Mouse (Mus musculus) embryo, embryonic 10.5 days (tissue): ENCODE results near the gene 5730596B20Rik.

Experiments used
- DNase-seq: peaks from one replicate; pipeline ENCODE4 v3.0.0-alpha.2; 2015; ENCODE audit warnings: low spot score

Gene 5730596B20Rik

DNA sequence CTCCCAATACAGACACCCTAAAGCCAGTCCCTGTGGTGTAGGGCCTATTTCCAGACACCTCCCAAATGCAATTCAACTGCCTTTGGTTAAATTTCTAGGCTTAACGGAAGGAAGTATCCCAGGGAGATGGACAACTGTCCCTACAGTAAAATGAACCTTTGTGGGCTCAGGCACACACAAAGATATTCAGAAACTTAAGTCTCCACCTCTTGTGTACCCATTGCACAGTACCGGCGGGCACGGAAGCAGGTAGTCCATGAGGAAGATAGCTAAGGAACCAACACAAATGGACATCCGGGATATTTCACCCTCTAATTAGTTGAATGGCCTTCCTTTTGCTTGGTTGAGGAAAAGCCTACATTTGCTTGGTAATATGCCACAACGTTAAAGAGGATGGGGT, 907 bp upstream of the 5730596B20Rik start:
- no peak for DNase-seq

DNA sequence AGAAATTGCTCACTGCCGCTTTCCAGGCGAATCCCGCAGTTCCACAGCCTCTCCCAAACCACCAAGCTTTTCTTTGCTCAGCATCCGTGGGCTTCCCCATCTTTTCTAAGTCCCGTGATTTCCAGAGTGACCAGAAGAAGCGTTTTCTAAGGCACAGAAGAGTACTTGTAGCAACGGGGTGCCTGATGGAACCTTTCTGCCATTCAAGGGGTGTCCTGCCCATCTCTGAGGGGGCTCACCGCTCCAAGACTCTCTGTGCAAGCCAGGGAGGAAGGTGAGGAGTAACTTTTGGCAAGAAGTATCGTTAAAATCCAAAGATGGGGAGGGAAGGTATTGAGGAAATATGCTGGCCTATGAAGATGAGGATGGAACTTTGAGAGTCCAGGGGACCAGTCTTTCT, 508 bp downstream of the 5730596B20Rik start:
- no peak for DNase-seq

DNA sequence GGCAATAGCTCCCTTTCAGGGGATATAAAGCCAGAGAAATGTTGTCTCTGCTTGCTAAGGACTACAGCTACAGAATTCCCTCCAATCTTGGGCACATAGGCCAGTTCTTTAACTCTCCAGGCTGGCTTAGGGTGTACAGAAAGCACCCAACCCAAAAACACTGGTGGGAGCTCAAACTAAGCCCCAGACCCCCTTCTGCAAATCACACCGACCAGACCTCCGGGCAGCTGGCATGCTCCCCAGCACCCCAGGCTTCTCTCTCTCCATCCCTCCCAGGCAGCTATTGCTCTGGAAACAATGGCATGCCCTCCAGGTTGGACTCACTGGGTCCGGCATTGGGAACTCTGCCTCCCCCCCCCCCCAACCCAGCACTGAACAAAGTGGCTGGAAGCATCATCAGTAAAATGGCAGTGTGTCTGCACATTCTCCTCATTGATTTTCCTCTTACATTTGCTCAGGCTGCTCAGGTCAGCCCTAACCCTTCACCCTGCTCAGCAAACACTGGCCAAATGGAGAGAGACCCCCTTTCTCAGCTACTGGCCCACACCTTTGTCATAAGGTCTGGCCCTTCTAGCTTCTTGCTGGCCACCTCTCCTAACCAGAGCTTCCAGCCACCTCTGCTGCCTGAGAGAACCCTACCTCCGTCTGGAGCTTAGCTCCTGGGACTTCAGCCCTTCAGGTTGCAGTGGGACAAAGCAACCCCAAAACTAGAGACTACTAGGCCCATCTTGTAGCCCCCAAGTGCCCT, 1.8 kb downstream of the 5730596B20Rik start:
- DNase-seq: no peak

- no peak for DNase-seq
Observed at GRCm38 (mm10) chr6:52179690-52180089, 2.4 kb downstream of the 5730596B20Rik start.

DNA sequence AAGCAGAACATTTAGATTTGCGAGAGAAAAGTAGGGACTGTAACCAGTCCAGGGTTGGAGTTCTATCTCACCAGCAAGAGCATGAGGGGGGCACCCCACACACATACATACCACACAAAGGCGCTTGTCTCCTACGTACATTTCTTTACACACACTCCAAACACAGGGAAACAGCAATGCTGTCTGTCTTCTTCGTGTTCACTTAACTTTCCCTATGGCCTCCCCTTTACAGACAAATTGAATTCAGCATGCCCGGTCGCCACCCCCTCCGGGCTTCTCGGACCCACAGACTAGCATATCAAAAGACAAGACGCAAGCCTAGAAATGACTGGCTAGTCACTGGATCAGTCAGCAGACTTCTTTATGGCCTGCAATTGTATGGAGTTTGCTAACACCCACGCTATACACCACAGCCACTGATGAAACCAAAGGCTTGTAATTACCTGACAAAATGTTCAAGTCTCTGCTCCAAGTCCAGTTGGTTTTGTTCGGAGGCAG, 3.0 kb downstream of the 5730596B20Rik start:
- no peak for DNase-seq

- no peak for DNase-seq
Observed at GRCm38 (mm10) chr6:52180726-52181125, 3.4 kb downstream of the 5730596B20Rik start.

DNA sequence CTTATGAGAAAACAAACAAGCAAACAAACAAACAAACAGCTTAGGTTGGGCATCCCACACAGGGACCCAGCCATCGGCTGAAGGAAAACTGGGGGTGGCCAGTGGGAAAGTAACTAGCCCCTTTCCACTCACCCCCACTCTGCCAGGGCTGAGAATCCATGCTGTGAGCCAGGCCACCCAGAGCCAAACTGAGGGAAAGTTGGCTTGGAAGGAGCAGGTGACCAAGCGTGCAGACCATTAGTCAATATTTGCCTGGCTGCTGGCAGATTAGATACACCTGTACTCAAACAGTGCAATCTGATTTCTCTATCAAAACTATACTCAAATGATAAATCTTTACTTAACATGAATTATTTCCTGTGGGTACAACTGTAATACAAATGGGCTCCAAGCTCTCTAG, 4.7 kb downstream of the 5730596B20Rik start:
- DNase-seq: no peak

DNA sequence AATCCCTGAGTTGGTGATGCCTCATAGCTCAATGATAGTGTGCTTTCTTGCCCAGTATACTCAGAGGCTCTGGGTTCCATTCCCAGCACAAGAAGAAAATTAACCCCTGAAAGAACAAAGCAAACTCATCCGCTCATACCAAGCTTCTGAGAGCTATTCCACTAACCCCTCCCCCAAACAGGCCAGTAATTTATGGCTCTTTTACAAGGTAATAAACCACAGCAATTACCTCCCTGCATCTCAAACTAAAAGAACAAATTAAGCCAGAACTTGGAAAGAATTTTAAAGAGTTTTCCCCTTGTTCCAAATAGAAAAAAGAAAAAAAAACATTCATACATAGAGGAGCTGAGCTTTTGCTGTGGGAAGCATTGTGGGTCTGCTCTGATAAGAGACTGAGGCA, 5.5 kb downstream of the 5730596B20Rik start:
- peak; percentile 72 for DNase-seq

DNA sequence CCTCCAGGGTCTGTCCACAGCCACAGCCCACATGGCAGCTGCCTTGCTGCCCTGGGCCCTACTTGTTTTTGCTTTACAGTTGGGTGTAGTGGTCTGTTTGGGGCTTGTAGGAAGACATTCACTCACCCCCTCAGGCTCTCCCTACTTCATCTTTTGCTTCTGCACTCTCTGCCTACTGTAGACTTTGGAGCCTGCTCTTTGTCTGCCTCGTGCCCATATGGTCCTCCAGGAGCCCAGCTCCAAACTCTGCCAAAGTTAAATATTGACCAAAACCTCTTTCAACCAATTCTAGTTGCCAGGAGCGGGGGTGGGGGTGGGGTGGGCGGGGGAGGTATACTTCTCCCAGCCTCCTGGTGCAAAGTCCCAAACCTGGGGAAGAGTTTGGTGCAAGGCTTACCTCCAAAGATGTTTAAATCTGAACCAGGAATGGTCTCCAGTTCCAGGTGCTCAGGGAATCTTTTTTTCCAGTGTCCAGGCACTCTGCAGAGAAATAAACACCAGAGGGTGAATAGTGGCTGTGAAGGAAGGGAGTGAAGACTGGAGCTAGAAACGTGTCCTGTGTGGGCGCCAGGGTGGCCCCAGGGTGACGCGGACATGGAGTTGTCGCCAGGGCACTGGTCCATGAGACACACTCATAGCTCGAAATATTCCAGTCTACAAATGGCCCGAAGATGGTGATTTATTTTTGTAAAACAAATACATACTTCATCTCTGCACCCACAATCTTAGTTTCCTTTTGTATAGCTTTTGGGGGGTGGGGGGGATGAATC, 6.2 kb downstream of the 5730596B20Rik start:
- no peak for DNase-seq

DNA sequence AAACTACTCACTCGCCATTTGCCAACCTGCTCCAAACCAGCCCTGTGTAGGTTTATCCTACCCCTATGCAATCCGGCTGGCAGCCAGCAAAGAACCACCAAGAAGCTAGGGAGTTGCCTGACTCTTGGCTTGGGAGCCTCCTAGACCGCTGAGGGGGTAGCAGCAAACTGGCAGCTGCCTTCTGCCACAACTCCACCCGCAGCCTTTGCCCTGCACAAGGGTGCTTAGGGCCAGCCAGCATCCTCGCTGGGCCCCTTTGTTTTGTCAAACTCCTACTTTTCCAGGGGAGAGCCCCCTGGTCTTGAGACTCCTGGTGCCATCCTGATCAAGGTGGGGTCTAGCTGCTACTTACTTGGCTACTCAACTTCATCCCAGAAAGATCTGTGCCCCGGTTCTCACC, 7.4 kb downstream of the 5730596B20Rik start:
- DNase-seq: no peak

GRCm38 (mm10) chr6:52185222-52185621, 7.9 kb downstream of the 5730596B20Rik start:
- no peak for DNase-seq

DNA sequence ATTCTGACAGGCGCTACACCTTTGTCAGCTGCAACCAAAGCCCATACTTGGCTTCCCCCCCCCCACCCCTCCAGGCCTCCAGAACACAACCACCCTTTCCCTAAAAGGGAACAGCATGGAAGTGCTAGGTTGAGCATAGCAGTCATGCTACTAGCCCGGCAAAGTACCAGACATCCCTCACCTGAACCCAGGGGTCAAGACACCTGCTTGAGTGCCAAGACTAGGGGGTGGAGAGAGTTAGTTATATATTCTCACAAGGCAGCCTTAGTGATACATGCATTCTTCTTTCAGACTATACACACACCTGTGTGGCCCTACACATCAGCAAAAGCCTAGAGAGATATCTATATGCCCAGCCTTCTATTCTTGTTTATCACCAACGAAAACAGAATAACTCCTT, 8.5 kb downstream of the 5730596B20Rik start:
- no peak for DNase-seq

- no peak for DNase-seq
Observed at GRCm38 (mm10) chr6:52186500-52186899, 9.2 kb downstream of the 5730596B20Rik start.

GRCm38 (mm10) chr6:52189172-52189591, 11.9 kb downstream of the 5730596B20Rik start:
- no peak for DNase-seq

DNA sequence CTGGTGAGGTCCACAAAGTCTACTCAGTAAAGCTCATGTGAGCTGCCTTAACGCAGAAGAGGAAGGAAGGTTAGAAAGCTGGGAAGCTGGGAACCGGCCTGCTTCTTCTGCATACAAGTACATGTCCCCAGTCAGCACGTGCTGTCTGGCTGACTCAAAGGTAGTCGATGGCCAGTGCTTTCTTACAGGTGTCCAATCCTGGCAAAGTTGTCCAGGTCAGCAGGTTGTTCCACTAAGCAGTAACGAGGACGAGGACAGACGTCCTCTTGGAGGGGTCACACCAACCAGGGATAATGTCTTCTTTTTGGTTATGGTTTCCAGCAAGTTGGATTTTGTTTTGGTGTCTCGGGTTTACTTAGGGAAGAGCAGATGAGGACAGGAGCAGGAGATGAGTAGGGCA, 12.6 kb downstream of the 5730596B20Rik start:
- DNase-seq: no peak

DNA sequence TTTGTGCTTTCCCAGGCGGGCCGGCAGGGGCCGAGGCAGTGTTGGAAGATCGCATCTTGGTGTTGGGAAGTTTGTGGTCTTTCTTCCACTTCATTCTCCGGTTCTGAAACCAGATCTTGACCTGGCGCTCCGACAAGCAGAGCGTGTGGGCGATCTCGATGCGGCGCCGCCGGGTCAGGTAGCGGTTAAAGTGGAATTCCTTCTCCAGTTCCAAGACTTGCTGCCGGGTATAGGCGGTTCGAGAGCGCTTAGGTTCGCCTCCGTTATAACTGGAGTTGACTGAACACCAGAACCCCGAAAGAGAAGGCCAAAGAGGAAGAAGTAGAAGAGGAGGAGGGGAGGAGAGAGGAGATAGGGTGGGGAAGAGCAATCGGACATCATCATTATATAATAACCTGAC, 13.1 kb downstream of the 5730596B20Rik start:
- no peak for DNase-seq

GRCm38 (mm10) chr6:52190906-52191810, 13.9 kb downstream of the 5730596B20Rik start, which contains the start of gene Hoxa4:
Gene Hoxa4, minus strand, starts transcription at chr6:52191753.
- DNase-seq: peak; percentile 85

GRCm38 (mm10) chr6:52191860-52192550, 14.7 kb downstream of the 5730596B20Rik start:
- peak; percentile 90 for DNase-seq

DNA sequence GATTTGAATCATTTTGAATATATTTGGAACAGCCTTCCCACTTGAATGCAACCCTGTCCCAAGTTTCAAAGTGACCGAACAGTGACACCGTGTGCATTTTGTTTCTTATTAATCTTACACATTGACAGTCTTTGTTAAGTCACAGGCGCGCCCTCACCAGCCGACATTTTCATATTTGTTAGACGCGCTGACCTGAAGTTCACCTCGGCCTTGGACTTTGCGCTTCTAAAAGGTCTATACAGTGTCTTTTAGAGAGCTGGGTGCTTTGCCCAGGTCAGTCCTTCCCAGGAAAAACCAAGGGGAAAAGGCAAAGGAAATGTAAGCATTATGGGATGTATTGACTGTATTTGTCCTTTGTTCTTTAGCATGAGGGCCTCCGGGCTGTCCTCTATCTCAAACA, 17.4 kb downstream of the 5730596B20Rik start:
- peak; percentile 84 for DNase-seq

- DNase-seq: no peak
Observed at GRCm38 (mm10) chr6:52196811-52197210, 19.5 kb downstream of the 5730596B20Rik start.

GRCm38 (mm10) chr6:52197271-52197670, 20.0 kb downstream of the 5730596B20Rik start:
- peak; percentile 85 for DNase-seq
